11 mouse cellular contexts compared by ENCODE assay signal in genomic region chr13:47148573-47148972, GRCm38 (mm10). TPM values are rescaled to one million over a fixed set of nuclear protein-coding genes. Genes with fewer than 3 reads are reported as not detected.
DNase-seq lines count a peak whose midpoint lies in the region; ATAC-seq lines count a peak whose summit lies in the region.
"Had no signal": no experiment of that assay in that cellular context is flagged by ENCODE, and none has a peak within 500 bp of the region (broad histone marks: within the 10 kb centered on the region; RNA-seq: fewer than 3 reads in every experiment).

No protein-coding gene starts in this region.

- no peak overlapping the region for H3K4me2 ChIP-seq in hindbrain, embryonic 12.5 days (replicated peaks)
- H3K4me2 ChIP-seq in heart, embryonic 11.5 days = peak overlapping the region; percentile 59
- H3K4me2 ChIP-seq: neural tube, embryonic 13.5 days had no signal

- intact Hi-C loops in left cerebral cortex, postnatal 10 days (cut with DNase I) = no loop called here

- 0 out of 2 replicates have a peak, but pooled peaks cover 3% of the 10 kb centered on the region for H3K27me3 ChIP-seq in hindbrain, embryonic 10.5 days (ENCODE audit: insufficient read depth, poor library complexity, severe bottlenecking)
- no peaks in the 10 kb centered on the region for H3K27me3 ChIP-seq in hindbrain, embryonic 12.5 days
- H3K27me3 ChIP-seq in heart, embryonic 11.5 days (ENCODE audit: control insufficient read depth, insufficient read depth, low read length) = no peaks in the 10 kb centered on the region
- H3K27me3 ChIP-seq: neural tube, embryonic 13.5 days had no signal

- no peak for DNase-seq in hindbrain, embryonic 10.5 days (ENCODE audit: low spot score)
- DNase-seq in CD4-positive, CD25-positive, alpha-beta regulatory T cell, adult 2 months (ENCODE audit: low read depth, low spot score) = peak; percentile 33
- DNase-seq in left cerebral cortex, postnatal 10 days (ENCODE audit: extremely low spot score in 1 of 2, low spot score in 2 of 2) = peak; percentile 57 to 64
- no peak for DNase-seq in thymus, postnatal 4 days
- no peak for DNase-seq in cerebellum, adult 9-10 months
- DNase-seq in urinary bladder, adult 2 months (ENCODE audit: low spot score) = no peak
- DNase-seq: kidney, adult 18-20 months had no signal

- peaks cover 12% of the 10 kb centered on the region; the same call in 1 of the 2 replicates for H3K4me1 ChIP-seq in hindbrain, embryonic 10.5 days (replicated peaks)
- 0 out of 2 replicates have a peak, but pooled peaks cover 4% of the 10 kb centered on the region for H3K4me1 ChIP-seq in hindbrain, embryonic 12.5 days
- H3K4me1 ChIP-seq in heart, embryonic 11.5 days (ENCODE audit: control insufficient read depth, insufficient read depth, low read length) = peaks cover 42% of the 10 kb centered on the region
- H3K4me1 ChIP-seq: neural tube, embryonic 13.5 days had no signal

- H3K27ac ChIP-seq in hindbrain, embryonic 10.5 days = 0 out of 2 replicates have a peak overlapping the region, but pooled peaks have one; percentile 23
- H3K27ac ChIP-seq in hindbrain, embryonic 12.5 days = no peak overlapping the region
- peak overlapping the region; percentile 73 for H3K27ac ChIP-seq in heart, embryonic 11.5 days (ENCODE audit: low read depth, low read length)
- H3K27ac ChIP-seq: liver, embryonic 14.5 days; neural tube, embryonic 13.5 days had no signal

- H3K36me3 ChIP-seq in hindbrain, embryonic 10.5 days = no peaks in the 10 kb centered on the region
- H3K36me3 ChIP-seq in hindbrain, embryonic 12.5 days = no peaks in the 10 kb centered on the region
- H3K36me3 ChIP-seq in heart, embryonic 11.5 days (ENCODE audit: control insufficient read depth, insufficient read depth, low read length) = no peaks in the 10 kb centered on the region
- H3K36me3 ChIP-seq: neural tube, embryonic 13.5 days had no signal

- ATAC-seq in hindbrain, embryonic 12.5 days (ENCODE audit: low FRiP score) = no peak
- ATAC-seq in heart, embryonic 11.5 days (replicated peaks; ENCODE audit: insufficient number of reproducible peaks, low FRiP score, low TSS enrichment) = peak; percentile 44; the same call in 1 of the 2 replicates

- no peak overlapping the region for H3K4me3 ChIP-seq in hindbrain, embryonic 10.5 days
- H3K4me3 ChIP-seq in hindbrain, embryonic 12.5 days = no peak overlapping the region
- H3K4me3 ChIP-seq in heart, embryonic 11.5 days (ENCODE audit: low read depth, low read length) = peak overlapping the region; percentile 26
- H3K4me3 ChIP-seq: neural tube, embryonic 13.5 days had no signal

- H3K9ac ChIP-seq in hindbrain, embryonic 12.5 days = no peak overlapping the region
- H3K9ac ChIP-seq in heart, embryonic 11.5 days (ENCODE audit: low read depth, low read length) = peak overlapping the region; percentile 48
- H3K9ac ChIP-seq: liver, embryonic 14.5 days; neural tube, embryonic 13.5 days had no signal

- H3K9me3 ChIP-seq in hindbrain, embryonic 10.5 days = no peaks in the 10 kb centered on the region
- no peaks in the 10 kb centered on the region for H3K9me3 ChIP-seq in hindbrain, embryonic 12.5 days (replicated peaks)
- no peaks in the 10 kb centered on the region for H3K9me3 ChIP-seq in heart, embryonic 11.5 days (replicated peaks; ENCODE audit: control insufficient read depth, low read length)
- H3K9me3 ChIP-seq: neural tube, embryonic 13.5 days had no signal

- WGBS in hindbrain, embryonic 10.5 days = 69% methylated on average over 11 of the region's 11 CpGs
- whole genome bisulfite sequencing in hindbrain, embryonic 12.5 days = 72% methylated on average over 11 of the region's 11 CpGs
- 23% methylated on average over 11 of the region's 11 CpGs for WGBS in heart, embryonic 11.5 days (ENCODE audit: insufficient replicate concordance)

RNA-seq across cellular contexts. Expression of gene Rnf144b, which starts 26.1 kb away (rescaled TPM):
- polyA plus RNA-seq in hindbrain, embryonic 10.5 days (2016; fragmentation: Nextera tagmentation; extraction: Ambion mirVana) = 0.46 and 0.82 TPM in 2 replicates
- 0.62 and 1.0 TPM in 2 replicates for polyA plus RNA-seq in hindbrain, embryonic 12.5 days (2016; fragmentation: Nextera tagmentation; extraction: Ambion mirVana)
- 1.6 TPM in 2 replicates for polyA plus RNA-seq in heart, embryonic 11.5 days (2014; fragmentation: Nextera tagmentation; extraction: Ambion mirVana)
- 10 to 100 TPM; 15.0 to 16.1 TPM for total RNA-seq in left cerebral cortex, postnatal 10 days (2021)
- polyA plus RNA-seq in urinary bladder, adult 2 months (2012; rRNA removed) = 48.5 and 56.6 TPM in 2 replicates

RNA-seq across cellular contexts. Expression of gene Dek, which starts 42.6 kb away (rescaled TPM):
- 222 and 348 TPM in 2 replicates for polyA plus RNA-seq in hindbrain, embryonic 10.5 days (2016; fragmentation: Nextera tagmentation; extraction: Ambion mirVana)
- polyA plus RNA-seq in hindbrain, embryonic 12.5 days (2016; fragmentation: Nextera tagmentation; extraction: Ambion mirVana) = 251 and 254 TPM in 2 replicates
- polyA plus RNA-seq in heart, embryonic 11.5 days (2014; fragmentation: Nextera tagmentation; extraction: Ambion mirVana) = 165 and 200 TPM in 2 replicates
- 10 to 100 TPM; 56.2 to 56.8 TPM for total RNA-seq in left cerebral cortex, postnatal 10 days (2021)
- polyA plus RNA-seq in urinary bladder, adult 2 months (2012; rRNA removed) = 59.3 and 67.7 TPM in 2 replicates

Comparison
In these comparisons a context has a peak if more than half of its experiments do, and no peak if none do; other contexts are left out.
1. DNase-seq: peak in CD4-positive, CD25-positive, alpha-beta regulatory T cell, adult 2 months (single experiment) and left cerebral cortex, postnatal 10 days (2 of 2); none in hindbrain, embryonic 10.5 days (single experiment), thymus, postnatal 4 days (single experiment), cerebellum, adult 9-10 months (single experiment) and urinary bladder, adult 2 months (single experiment).
2. RNA of gene Rnf144b, which starts 26.1 kb away (polyA plus RNA-seq): 48.5 to 56.6 TPM in urinary bladder, adult 2 months; 1.6 TPM in heart, embryonic 11.5 days, 0.46 to 0.82 TPM in hindbrain, embryonic 10.5 days and 0.62 to 1.0 TPM in hindbrain, embryonic 12.5 days; every median in the first group is over 10 times any median in the second.